8 mouse cellular contexts compared by ENCODE assay signal in the genomic region with DNA sequence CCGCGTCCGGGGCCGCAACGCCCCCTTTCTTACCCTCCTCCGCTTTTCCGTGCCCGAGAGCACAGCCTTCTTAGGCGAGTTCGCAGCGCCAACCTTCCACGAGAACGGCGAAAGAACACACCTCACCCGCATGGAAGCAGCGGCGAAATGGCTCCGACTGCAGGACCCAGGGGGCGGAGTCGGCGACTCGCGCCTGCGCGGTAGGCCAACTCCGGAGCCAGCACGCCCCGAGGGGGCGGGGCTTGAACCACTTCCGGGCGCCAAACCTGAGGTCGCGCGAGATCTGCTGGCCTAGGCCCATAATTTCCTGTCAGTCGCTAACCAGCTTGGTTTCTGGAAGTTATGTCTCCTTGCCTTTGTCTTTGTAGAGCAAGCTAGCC. TPM values are rescaled to one million over a fixed set of nuclear protein-coding genes. Genes with fewer than 3 reads are reported as not detected.
DNase-seq lines count a peak whose midpoint lies in the region; ATAC-seq and TF ChIP-seq lines count a peak whose summit lies in the region.

A gene (minus strand): TSS at position 161 of the 380 bp plus-strand sequence.

- no peaks in the 10 kb centered on the region for H3K27me3 ChIP-seq in MEL (ENCODE audit: control insufficient read depth in 1 of 2, insufficient read depth in 2 of 2, low read length in 2 of 2)
- no peaks in the 10 kb centered on the region for H3K27me3 ChIP-seq in cerebellum, adult 2 months (ENCODE audit: control insufficient read depth, insufficient read depth, low read length)
- no peaks in the 10 kb centered on the region for H3K27me3 ChIP-seq in forebrain, postnatal 0 days (ENCODE audit: insufficient read depth, low read length)
- no peaks in the 10 kb centered on the region for H3K27me3 ChIP-seq in lung, embryonic 15.5 days

- peaks cover 18 to 28% of the 10 kb centered on the region in 2 experiments for H3K36me3 ChIP-seq in MEL (ENCODE audit: control insufficient read depth in 1 of 2, insufficient read depth in 2 of 2, low read length in 2 of 2)
- H3K36me3 ChIP-seq in forebrain, postnatal 0 days (ENCODE audit: insufficient read depth), result no peaks in the 10 kb centered on the region
- H3K36me3 ChIP-seq in lung, embryonic 15.5 days, result peaks cover 2% of the 10 kb centered on the region

- H3K4me1 ChIP-seq in MEL (ENCODE audit: control insufficient read depth in 1 of 2, insufficient read depth in 2 of 2, low read length in 2 of 2), result peaks cover 8 to 12% of the 10 kb centered on the region in 2 experiments
- peaks cover 4% of the 10 kb centered on the region; the same call in 1 of the 2 replicates for H3K4me1 ChIP-seq in cerebellum, adult 2 months (ENCODE audit: control insufficient read depth, insufficient read depth, low read length)
- peaks cover 19% of the 10 kb centered on the region; the same call in 1 of the 2 replicates for H3K4me1 ChIP-seq in forebrain, postnatal 0 days (ENCODE audit: insufficient read depth)
- peaks cover 27% of the 10 kb centered on the region for H3K4me1 ChIP-seq in lung, embryonic 15.5 days

- no peak for TF ChIP-seq RAD21 in MEL (IDR thresholded peaks at IDR 0.05; ENCODE audit: low read depth, low read length)

- H3K4me2 ChIP-seq in forebrain, postnatal 0 days (ENCODE audit: low read depth), result peak within 1 kb of the TSS; percentile 78
- H3K4me2 ChIP-seq in lung, embryonic 15.5 days, result peak within 1 kb of the TSS; percentile 77

- TF ChIP-seq CTCF in MEL (IDR thresholded peaks at IDR 0.05 in 2 of 3, conservative IDR thresholded peaks at IDR 0.05 in 1 of 3; ENCODE audit: control insufficient read depth in 1 of 3, insufficient read depth in 1 of 3, low read depth in 2 of 3, low read length in 3 of 3, poor library complexity in 1 of 3, severe bottlenecking in 1 of 3), result no peak
- TF ChIP-seq CTCF in cerebellum, adult 2 months (IDR thresholded peaks at IDR 0.05; ENCODE audit: borderline replicate concordance, insufficient read depth, low read depth, low read length), result no peak
- 0 out of 2 replicates have a peak, but pooled peaks have one; percentile 25 for TF ChIP-seq CTCF in forebrain, postnatal 0 days (IDR thresholded peaks at IDR 0.05; ENCODE audit: low read depth)

- peaks cover 45% of the 10 kb centered on the region for H3K79me2 ChIP-seq in MEL (ENCODE audit: control insufficient read depth, insufficient read depth, low read length, poor library complexity)

- no peaks in the 10 kb centered on the region for H3K9me3 ChIP-seq in MEL (replicated peaks; ENCODE audit: insufficient read depth, low read length)
- H3K9me3 ChIP-seq in forebrain, postnatal 0 days (ENCODE audit: low read length), result no peaks in the 10 kb centered on the region
- H3K9me3 ChIP-seq in lung, embryonic 15.5 days, result no peaks in the 10 kb centered on the region

- H3K4me3 ChIP-seq in MEL (ENCODE audit: control insufficient read depth in 1 of 2, insufficient read depth in 1 of 2, low read depth in 2 of 2, low read length in 2 of 2), result peak within 1 kb of the TSS; percentile 70 to 94
- peak within 1 kb of the TSS; percentile 69 for H3K4me3 ChIP-seq in cerebellum, adult 2 months (replicated peaks; ENCODE audit: insufficient read depth, low read depth, low read length)
- peak within 1 kb of the TSS; percentile 77 for H3K4me3 ChIP-seq in forebrain, postnatal 0 days (ENCODE audit: low read depth, low read length)
- H3K4me3 ChIP-seq in lung, embryonic 15.5 days, result peak within 1 kb of the TSS; percentile 78

- TF ChIP-seq EP300 in MEL (IDR thresholded peaks at IDR 0.05; ENCODE audit: low read depth in 1 of 2, low read length in 2 of 2), result no peak

- 1% methylated on average over 35 of the region's 35 CpGs for WGBS in cerebellum, adult 2 months
- WGBS in forebrain, postnatal 0 days, result under 1% methylated on average over 35 of the region's 35 CpGs
- WGBS in lung, embryonic 15.5 days, result under 1% methylated on average over 35 of the region's 35 CpGs

- H3K9ac ChIP-seq in MEL (ENCODE audit: control insufficient read depth, low read depth, low read length, poor library complexity, severe bottlenecking), result peak within 1 kb of the TSS; percentile 98
- H3K9ac ChIP-seq in forebrain, postnatal 0 days, result peak within 1 kb of the TSS; percentile 90
- H3K9ac ChIP-seq in lung, embryonic 15.5 days, result peak within 1 kb of the TSS; percentile 91

- ATAC-seq in forebrain, postnatal 0 days, result peak; percentile 94
- peak; percentile 92 for ATAC-seq in lung, embryonic 15.5 days (ENCODE audit: borderline replicate concordance, extremely low read depth, low FRiP score, low TSS enrichment)

- H3K27ac ChIP-seq in MEL (ENCODE audit: control insufficient read depth, low read depth, low read length), result peak within 1 kb of the TSS; percentile 77
- H3K27ac ChIP-seq in cerebellum, adult 2 months (ENCODE audit: insufficient read depth, low read length), result peak within 1 kb of the TSS; percentile 13; the same call in 1 of the 2 replicates
- H3K27ac ChIP-seq in forebrain, postnatal 0 days (ENCODE audit: low read depth, low read length), result peak within 1 kb of the TSS; percentile 95
- H3K27ac ChIP-seq in lung, embryonic 15.5 days, result peak within 1 kb of the TSS; percentile 89

- TF ChIP-seq POLR2A in MEL (IDR thresholded peaks at IDR 0.05; ENCODE audit: control insufficient read depth in 1 of 2, insufficient read depth in 1 of 2, low read depth in 1 of 2, low read length in 2 of 2, poor library complexity in 1 of 2), result peak; percentile 95 to 97
- TF ChIP-seq POLR2A in cerebellum, adult 2 months (IDR thresholded peaks at IDR 0.05; ENCODE audit: borderline replicate concordance, insufficient read depth, low read length), result peak; percentile 97

- peak; percentile 95 for DNase-seq in MEL (ENCODE audit: low read depth, low spot score)
- DNase-seq in cerebellum, adult 2 months, result peak; percentile 97 to 98
- peak; percentile 99 for DNase-seq in forebrain, postnatal 0 days
- DNase-seq in heart, postnatal 4 days, result peak; percentile 100
- peak; percentile 95 to 98 for DNase-seq in layer of hippocampus, adult 8-10 months (ENCODE audit: low spot score in 2 of 2)
- peak; percentile 95 for DNase-seq in ovary, adult 18-20 months (ENCODE audit: low spot score)
- DNase-seq in thymus, postnatal 0 days (ENCODE audit: low spot score), result peak; percentile 98

TF ChIP-seq in MEL, 35 proteins besides CTCF, POLR2A, EP300 and RAD21:
- TF ChIP-seq USF2 (IDR thresholded peaks at IDR 0.05; ENCODE audit: borderline replicate concordance in 1 of 2, insufficient read depth in 1 of 2, low read depth in 1 of 2, low read length in 2 of 2) (no peak), ELF1 (IDR thresholded peaks at IDR 0.05; ENCODE audit: low read depth, low read length) (peak; percentile 84), NRF1 (IDR thresholded peaks at IDR 0.05; ENCODE audit: insufficient read depth, low read depth, low read length, poor library complexity, severe bottlenecking) (peak; percentile 82), HCFC1 (IDR thresholded peaks at IDR 0.05; ENCODE audit: low read depth, low read length) (peak; percentile 82), MAX (IDR thresholded peaks at IDR 0.05; ENCODE audit: low read length) (peak; percentile 62; the same call in 1 of the 2 replicates), NELFE (IDR thresholded peaks at IDR 0.05; ENCODE audit: low read depth, low read length) (peak; percentile 99), CHD2 (IDR thresholded peaks at IDR 0.05; ENCODE audit: low read length) (peak; percentile 88), TBP (IDR thresholded peaks at IDR 0.05; ENCODE audit: low read depth, low read length) (peak; percentile 90; the same call in 1 of the 2 replicates), CHD1 (IDR thresholded peaks at IDR 0.05; ENCODE audit: low read depth, low read length) (no peak), TCF12 (IDR thresholded peaks at IDR 0.05; ENCODE audit: low read depth, low read length) (peak; percentile 70), SIN3A (IDR thresholded peaks at IDR 0.05; ENCODE audit: low read length) (peak; percentile 69), POLR2AphosphoS2 (IDR thresholded peaks at IDR 0.05; ENCODE audit: low read length) (peak; percentile 98), ZMIZ1 (IDR thresholded peaks at IDR 0.05; ENCODE audit: low read depth, low read length) (peak; percentile 98), UBTF (IDR thresholded peaks at IDR 0.05; ENCODE audit: borderline replicate concordance, insufficient read depth, low read depth, low read length) (no peak), BHLHE40 (IDR thresholded peaks at IDR 0.05; ENCODE audit: borderline replicate concordance, low read depth, low read length) (no peak), ZKSCAN1 (IDR thresholded peaks at IDR 0.05; ENCODE audit: low read depth, low read length) (no peak), E2F4 (IDR thresholded peaks at IDR 0.05; ENCODE audit: borderline replicate concordance, low read depth, low read length) (peak; percentile 93), ZC3H11A (IDR thresholded peaks at IDR 0.05; ENCODE audit: low read depth, low read length) (no peak), MYC (IDR thresholded peaks at IDR 0.05; ENCODE audit: low read depth, low read length) (peak; percentile 62; the same call in 1 of the 2 replicates)

RNA-seq across cellular contexts. Expression of the gene that starts here (rescaled TPM):
- total RNA-seq in MEL (2012; rRNA removed), result 82.0 and 94.1 TPM in 2 replicates
- 100 to 1,000 TPM; 170 to 262 TPM for polyA plus RNA-seq in MEL (2012; ENCODE audit: insufficient read depth in 1 of 2, insufficient read length in 2 of 2, low read depth in 1 of 2, low replicate concordance in 2 of 2, missing spikeins in 1 of 2)
- 57.5 and 63.0 TPM in 2 replicates for polyA plus RNA-seq in cerebellum, adult 2 months (2012; rRNA removed)
- total RNA-seq in forebrain, postnatal 0 days (2014; rRNA removed), result 95.4 and 109 TPM in 2 replicates
- 25.0 and 32.0 TPM in 2 replicates for polyA plus RNA-seq in forebrain, postnatal 0 days (2015; fragmentation: Nextera tagmentation; extraction: Ambion mirVana)
- total RNA-seq in heart, postnatal 4 days (2021), result 100 to 1,000 TPM; 115 to 117 TPM
- 100 to 1,000 TPM; 106 to 112 (median 109) TPM for total RNA-seq in layer of hippocampus, adult 8-10 months (2022)
- 30.7 and 34.1 TPM in 2 replicates for polyA plus RNA-seq in lung, embryonic 15.5 days (2015; fragmentation: Nextera tagmentation; extraction: Ambion mirVana)
- polyA plus RNA-seq in thymus, postnatal 0 days (2015; fragmentation: Nextera tagmentation; extraction: Ambion mirVana), result 33.4 and 41.3 TPM in 2 replicates

Comparison
In these comparisons a context has a peak if more than half of its experiments do, and no peak if none do; other contexts are left out.
1. Peak in every context shown above with its lines: DNase-seq, ATAC-seq, H3K4me3 ChIP-seq and H3K27ac ChIP-seq.
2. H3K27ac ChIP-seq: peak in every context shown above with its lines; median percentile 95 in forebrain, postnatal 0 days; 89 in lung, embryonic 15.5 days; 77 in MEL; 13 in cerebellum, adult 2 months.